Mouse (Mus musculus): Measurements from ENCODE around the gene Cxadr.

DNA sequence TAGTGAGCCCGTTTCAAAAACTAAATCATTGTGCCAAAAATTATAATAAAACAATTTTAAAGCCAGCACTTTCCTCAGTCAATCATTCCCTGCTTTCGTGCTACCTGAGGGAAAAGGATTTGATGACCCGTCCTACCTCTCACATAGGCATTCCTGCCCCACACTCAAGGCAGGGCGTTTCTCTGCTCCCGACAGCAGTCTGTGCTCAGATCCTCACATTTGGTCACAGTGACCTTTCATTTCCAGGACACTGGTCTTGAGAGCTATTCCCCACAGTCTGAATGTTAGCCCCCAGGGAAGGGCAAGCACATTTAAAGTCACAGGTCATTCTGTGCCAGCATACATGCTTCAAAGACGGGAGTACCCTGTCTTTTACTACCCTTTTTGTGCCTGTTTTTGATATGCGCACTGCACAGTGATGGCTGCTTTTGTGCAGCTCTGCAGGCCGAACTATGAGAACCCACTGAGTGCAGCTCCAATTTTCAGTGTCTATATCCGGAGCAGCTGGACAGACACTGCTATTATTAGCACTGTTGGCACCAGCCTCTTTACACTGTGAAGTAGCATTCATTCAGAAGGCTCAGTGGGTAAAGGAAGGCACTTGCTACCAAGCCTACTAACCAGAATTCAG is 26.3 kb upstream of the Cxadr start:
- TF ChIP-seq MYOG (IDR thresholded peaks at IDR 0.05; ENCODE audit: control insufficient read depth in 1 of 3, insufficient read depth in 1 of 3, insufficient read length in 2 of 3, low read depth in 2 of 3) (no peak), POLR2A (IDR thresholded peaks at IDR 0.05; ENCODE audit: insufficient read length, low read depth) (no peak), CEBPB (IDR thresholded peaks at IDR 0.05; ENCODE audit: insufficient read depth, poor library complexity, severe bottlenecking) (no peak), TCF12 (IDR thresholded peaks at IDR 0.05; ENCODE audit: insufficient read depth, poor library complexity, severe bottlenecking) (no peak), USF1 (IDR thresholded peaks at IDR 0.05; ENCODE audit: low read depth) (no peak), MAX (IDR thresholded peaks at IDR 0.05; ENCODE audit: low read depth) (no peak), POLR2AphosphoS2 (IDR thresholded peaks at IDR 0.05; ENCODE audit: insufficient read length, low read depth) (no peak), REST (IDR thresholded peaks at IDR 0.05; ENCODE audit: insufficient read depth, insufficient read length) (no peak), E2F4 (IDR thresholded peaks at IDR 0.05; ENCODE audit: insufficient read depth) (no peak), TCF3 (IDR thresholded peaks at IDR 0.05; ENCODE audit: insufficient read length, low read depth) (no peak), MYOD1 (IDR thresholded peaks at IDR 0.05; ENCODE audit: control insufficient read depth in 1 of 3, insufficient read length in 2 of 3, low read depth in 2 of 3) (no peak), SRF (IDR thresholded peaks at IDR 0.05; ENCODE audit: control insufficient read depth, insufficient read length, low read depth) (no peak)
